8 mouse cellular contexts compared by ENCODE assay signal in the genomic region with DNA sequence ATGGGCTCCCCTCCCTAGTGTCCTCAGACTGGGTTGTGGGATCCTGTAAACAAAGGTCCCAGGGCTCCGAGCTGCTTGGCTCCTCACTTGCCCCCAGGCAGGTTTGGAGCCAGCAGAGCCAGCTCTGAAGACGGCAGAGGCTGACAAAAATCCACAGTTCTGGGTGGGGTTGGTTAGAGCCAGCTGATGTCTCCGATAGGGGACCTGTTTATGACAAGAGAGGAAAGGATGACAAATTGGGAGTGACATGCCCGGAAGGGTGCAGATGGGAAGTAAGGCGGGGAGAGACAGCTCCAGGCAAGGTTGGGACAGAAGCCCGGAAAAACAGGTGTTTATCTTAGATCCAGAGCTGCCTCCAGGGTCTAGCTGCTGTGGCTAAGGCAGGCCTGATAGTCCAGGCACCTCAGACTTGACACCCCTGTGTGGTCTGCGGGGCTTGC. TPM values are rescaled to one million over a fixed set of nuclear protein-coding genes. Genes with fewer than 3 reads are reported as not detected.
DNase-seq lines count a peak whose midpoint lies in the region; ATAC-seq and TF ChIP-seq lines count a peak whose summit lies in the region.

No protein-coding gene starts in this region.

- no peak for TF ChIP-seq CTCF in MEL (IDR thresholded peaks at IDR 0.05 in 2 of 3, conservative IDR thresholded peaks at IDR 0.05 in 1 of 3; ENCODE audit: control insufficient read depth in 1 of 3, insufficient read depth in 1 of 3, low read depth in 2 of 3, low read length in 3 of 3, poor library complexity in 1 of 3, severe bottlenecking in 1 of 3)
- TF ChIP-seq CTCF in lung, adult 2 months (IDR thresholded peaks at IDR 0.05; ENCODE audit: insufficient read depth, low read length), result no peak

- peaks cover 2 to 55% of the 10 kb centered on the region in 2 experiments; a peak in 3 of 4 replicates for H3K36me3 ChIP-seq in MEL (ENCODE audit: control insufficient read depth in 1 of 2, insufficient read depth in 2 of 2, low read length in 2 of 2)
- H3K36me3 ChIP-seq in heart, embryonic 16.5 days (ENCODE audit: control insufficient read depth, insufficient read depth), result peaks cover 20% of the 10 kb centered on the region
- peaks cover 54% of the 10 kb centered on the region for H3K36me3 ChIP-seq in midbrain, embryonic 13.5 days

- ATAC-seq in heart, embryonic 16.5 days (replicated peaks; ENCODE audit: extremely low read depth, insufficient read depth, low FRiP score), result no peak
- no peak for ATAC-seq in midbrain, embryonic 13.5 days

- H3K4me1 ChIP-seq in MEL (ENCODE audit: control insufficient read depth in 1 of 2, insufficient read depth in 2 of 2, low read length in 2 of 2), result peaks cover 34 to 67% of the 10 kb centered on the region in 2 experiments
- peaks cover 8% of the 10 kb centered on the region for H3K4me1 ChIP-seq in heart, embryonic 16.5 days (ENCODE audit: control insufficient read depth, insufficient read depth, low read length)
- H3K4me1 ChIP-seq in lung, adult 2 months (ENCODE audit: control insufficient read depth, insufficient read depth, low read length), result peaks cover 51% of the 10 kb centered on the region
- 0 out of 2 replicates have a peak, but pooled peaks cover 3% of the 10 kb centered on the region for H3K4me1 ChIP-seq in midbrain, embryonic 13.5 days (replicated peaks)

- peak overlapping the region; percentile 83 for H3K27ac ChIP-seq in MEL (ENCODE audit: control insufficient read depth, low read depth, low read length)
- peak overlapping the region; percentile 68 for H3K27ac ChIP-seq in heart, embryonic 16.5 days (ENCODE audit: low read length)
- no peak overlapping the region for H3K27ac ChIP-seq in midbrain, embryonic 13.5 days

- TF ChIP-seq EP300 in MEL (IDR thresholded peaks at IDR 0.05; ENCODE audit: low read depth in 1 of 2, low read length in 2 of 2), result peak; percentile 89 to 92

- no peak for TF ChIP-seq RAD21 in MEL (IDR thresholded peaks at IDR 0.05; ENCODE audit: low read depth, low read length)

- no peak overlapping the region for H3K4me2 ChIP-seq in heart, embryonic 16.5 days (ENCODE audit: low read depth, low read length)
- H3K4me2 ChIP-seq in midbrain, embryonic 13.5 days (replicated peaks), result no peak overlapping the region

- no peak overlapping the region for H3K4me3 ChIP-seq in MEL (ENCODE audit: control insufficient read depth in 1 of 2, insufficient read depth in 1 of 2, low read depth in 2 of 2, low read length in 2 of 2)
- H3K4me3 ChIP-seq in heart, embryonic 16.5 days (ENCODE audit: low read length), result no peak overlapping the region
- no peak overlapping the region for H3K4me3 ChIP-seq in lung, adult 2 months (replicated peaks; ENCODE audit: extremely low read depth, low read depth, low read length)
- no peak overlapping the region for H3K4me3 ChIP-seq in midbrain, embryonic 13.5 days (replicated peaks)

- 0 out of 4 replicates have a peak, but pooled peaks of 1 of the 2 experiments have one; percentile 15 for TF ChIP-seq POLR2A in MEL (IDR thresholded peaks at IDR 0.05; ENCODE audit: control insufficient read depth in 1 of 2, insufficient read depth in 1 of 2, low read depth in 1 of 2, low read length in 2 of 2, poor library complexity in 1 of 2)
- TF ChIP-seq POLR2A in lung, adult 2 months (IDR thresholded peaks at IDR 0.05; ENCODE audit: borderline replicate concordance, extremely low read depth, low read depth, low read length), result no peak

- no peaks in the 10 kb centered on the region for H3K79me2 ChIP-seq in MEL (ENCODE audit: control insufficient read depth, insufficient read depth, low read length, poor library complexity)

- DNase-seq in cerebellum, postnatal 14 days, result peak; percentile 57 to 58
- DNase-seq in cerebellum, adult 18-20 months, result no peak
- DNase-seq in MEL (ENCODE audit: low read depth, low spot score), result peak; percentile 90
- peak; percentile 46 for DNase-seq in lung, adult 2 months
- DNase-seq in layer of hippocampus, adult 11-12 months (ENCODE audit: low spot score), result no peak
- DNase-seq in right cerebral cortex, postnatal 14 days, result no peak

- no peaks in the 10 kb centered on the region for H3K27me3 ChIP-seq in MEL (ENCODE audit: control insufficient read depth in 1 of 2, insufficient read depth in 2 of 2, low read length in 2 of 2)
- H3K27me3 ChIP-seq in heart, embryonic 16.5 days (ENCODE audit: control insufficient read depth, insufficient read depth, low read length), result no peaks in the 10 kb centered on the region
- H3K27me3 ChIP-seq in midbrain, embryonic 13.5 days, result no peaks in the 10 kb centered on the region

- H3K9me3 ChIP-seq in MEL (replicated peaks; ENCODE audit: insufficient read depth, low read length), result no peaks in the 10 kb centered on the region
- H3K9me3 ChIP-seq in heart, embryonic 16.5 days (replicated peaks; ENCODE audit: control insufficient read depth, low read length), result no peaks in the 10 kb centered on the region
- no peaks in the 10 kb centered on the region for H3K9me3 ChIP-seq in midbrain, embryonic 13.5 days

- H3K9ac ChIP-seq in MEL (ENCODE audit: control insufficient read depth, low read depth, low read length, poor library complexity, severe bottlenecking), result peak overlapping the region; percentile 46
- no peak overlapping the region for H3K9ac ChIP-seq in heart, embryonic 16.5 days (ENCODE audit: low read length)
- no peak overlapping the region for H3K9ac ChIP-seq in midbrain, embryonic 13.5 days (replicated peaks)

- WGBS in heart, embryonic 16.5 days, result 59% methylated on average over 7 of the region's 7 CpGs
- WGBS in lung, adult 2 months, result 36% methylated on average over 7 of the region's 7 CpGs
- WGBS in midbrain, embryonic 13.5 days, result 76% methylated on average over 7 of the region's 7 CpGs

TF ChIP-seq in MEL, 35 proteins besides CTCF, POLR2A, EP300 and RAD21 (continues in another document):
- TF ChIP-seq CHD1 (IDR thresholded peaks at IDR 0.05; ENCODE audit: low read depth, low read length) (no peak), TCF12 (IDR thresholded peaks at IDR 0.05; ENCODE audit: low read depth, low read length) (peak; percentile 92), ZC3H11A (IDR thresholded peaks at IDR 0.05; ENCODE audit: low read depth, low read length) (peak; percentile 4; the same call in 1 of the 2 replicates), RCOR1 (IDR thresholded peaks at IDR 0.05; ENCODE audit: low read depth, low read length) (peak; percentile 69), NELFE (IDR thresholded peaks at IDR 0.05; ENCODE audit: low read depth, low read length) (no peak), POLR2AphosphoS2 (IDR thresholded peaks at IDR 0.05; ENCODE audit: low read length) (peak; percentile 55; the same call in 1 of the 2 replicates), MXI1 (IDR thresholded peaks at IDR 0.05; ENCODE audit: low read depth, low read length) (peak; percentile 86), ZMIZ1 (IDR thresholded peaks at IDR 0.05; ENCODE audit: low read depth, low read length) (0 out of 2 replicates have a peak, but pooled peaks have one; percentile 37), ELF1 (IDR thresholded peaks at IDR 0.05; ENCODE audit: low read depth, low read length) (peak; percentile 46; the same call in 1 of the 2 replicates), TAL1 (IDR thresholded peaks at IDR 0.05; ENCODE audit: low read length) (peak; percentile 96), MEF2A (IDR thresholded peaks at IDR 0.05; ENCODE audit: extremely low read depth, insufficient replicate concordance, low read depth, low read length, poor library complexity, severe bottlenecking) (no peak), SIN3A (IDR thresholded peaks at IDR 0.05; ENCODE audit: low read length) (peak; percentile 92), ETS1 (IDR thresholded peaks at IDR 0.05; ENCODE audit: low read depth, low read length) (peak; percentile 99)

RNA-seq across cellular contexts. Expression of gene Cdc42bpg, which starts 5.8 kb away (rescaled TPM):
- total RNA-seq in MEL (2012; rRNA removed), result 2.0 and 2.6 TPM in 2 replicates
- 1 to 10 TPM in 1 of 2 experiments, not detected in 1; 4.5 TPM for polyA plus RNA-seq in MEL (2012; ENCODE audit: insufficient read depth in 1 of 2, insufficient read length in 2 of 2, low read depth in 1 of 2, low replicate concordance in 2 of 2, missing spikeins in 1 of 2)
- polyA plus RNA-seq in heart, embryonic 16.5 days (2015; fragmentation: Nextera tagmentation; extraction: Ambion mirVana), result 0.64 and 0.67 TPM in 2 replicates
- polyA plus RNA-seq in lung, adult 2 months (2012; rRNA removed), result 132 and 133 TPM in 2 replicates
- polyA plus RNA-seq in midbrain, embryonic 13.5 days (2015; fragmentation: Nextera tagmentation; extraction: Ambion mirVana), result 0.39 and 0.46 TPM in 2 replicates

RNA-seq across cellular contexts. Expression of gene Ehd1, which starts 23.9 kb away (rescaled TPM):
- total RNA-seq in MEL (2012; rRNA removed), result 57.8 and 65.9 TPM in 2 replicates
- 100 to 1,000 TPM in 1 of 2 experiments, not detected in 1; 105 TPM for polyA plus RNA-seq in MEL (2012; ENCODE audit: insufficient read depth in 1 of 2, insufficient read length in 2 of 2, low read depth in 1 of 2, low replicate concordance in 2 of 2, missing spikeins in 1 of 2)
- 63.7 and 73.2 TPM in 2 replicates for polyA plus RNA-seq in heart, embryonic 16.5 days (2015; fragmentation: Nextera tagmentation; extraction: Ambion mirVana)
- 399 and 593 TPM in 2 replicates for polyA plus RNA-seq in lung, adult 2 months (2012; rRNA removed)
- polyA plus RNA-seq in midbrain, embryonic 13.5 days (2015; fragmentation: Nextera tagmentation; extraction: Ambion mirVana), result 89.7 and 93.8 TPM in 2 replicates

RNA-seq across cellular contexts. Expression of gene Men1, which starts 34.4 kb away (rescaled TPM):
- total RNA-seq in MEL (2012; rRNA removed), result 37.7 and 39.4 TPM in 2 replicates
- 100 to 1,000 TPM in 1 of 2 experiments, not detected in 1; 132 TPM for polyA plus RNA-seq in MEL (2012; ENCODE audit: insufficient read depth in 1 of 2, insufficient read length in 2 of 2, low read depth in 1 of 2, low replicate concordance in 2 of 2, missing spikeins in 1 of 2)
- 45.8 and 47.8 TPM in 2 replicates for polyA plus RNA-seq in heart, embryonic 16.5 days (2015; fragmentation: Nextera tagmentation; extraction: Ambion mirVana)
- 52.1 and 56.2 TPM in 2 replicates for polyA plus RNA-seq in lung, adult 2 months (2012; rRNA removed)
- 74.4 and 81.1 TPM in 2 replicates for polyA plus RNA-seq in midbrain, embryonic 13.5 days (2015; fragmentation: Nextera tagmentation; extraction: Ambion mirVana)

RNA-seq across cellular contexts. Expression of gene Map4k2, which starts 40.5 kb away (rescaled TPM):
- 8.0 and 10.2 TPM in 2 replicates for total RNA-seq in MEL (2012; rRNA removed)
- polyA plus RNA-seq in MEL (2012; ENCODE audit: insufficient read depth in 1 of 2, insufficient read length in 2 of 2, low read depth in 1 of 2, low replicate concordance in 2 of 2, missing spikeins in 1 of 2), result 10 to 100 TPM in 1 of 2 experiments, not detected in 1; 22.3 TPM
- 17.2 and 18.5 TPM in 2 replicates for polyA plus RNA-seq in heart, embryonic 16.5 days (2015; fragmentation: Nextera tagmentation; extraction: Ambion mirVana)
- 303 and 441 TPM in 2 replicates for polyA plus RNA-seq in lung, adult 2 months (2012; rRNA removed)
- polyA plus RNA-seq in midbrain, embryonic 13.5 days (2015; fragmentation: Nextera tagmentation; extraction: Ambion mirVana), result 13.6 and 17.1 TPM in 2 replicates

RNA-seq across cellular contexts. Expression of gene Atg2a, which starts 59.0 kb away (rescaled TPM):
- total RNA-seq in MEL (2012; rRNA removed), result 7.9 and 10.6 TPM in 2 replicates
- 10 to 100 TPM in 1 of 2 experiments, not detected in 1; 21.7 TPM for polyA plus RNA-seq in MEL (2012; ENCODE audit: insufficient read depth in 1 of 2, insufficient read length in 2 of 2, low read depth in 1 of 2, low replicate concordance in 2 of 2, missing spikeins in 1 of 2)
- 8.0 and 8.9 TPM in 2 replicates for polyA plus RNA-seq in heart, embryonic 16.5 days (2015; fragmentation: Nextera tagmentation; extraction: Ambion mirVana)
- 37.0 and 37.7 TPM in 2 replicates for polyA plus RNA-seq in lung, adult 2 months (2012; rRNA removed)
- 11.4 and 12.4 TPM in 2 replicates for polyA plus RNA-seq in midbrain, embryonic 13.5 days (2015; fragmentation: Nextera tagmentation; extraction: Ambion mirVana)

Comparison
In these comparisons a context has a peak if more than half of its experiments do, and no peak if none do; other contexts are left out.
1. DNase-seq: peak in cerebellum, postnatal 14 days (2 of 2), MEL (single experiment) and lung, adult 2 months (single experiment); none in cerebellum, adult 18-20 months (0 of 2), layer of hippocampus, adult 11-12 months (single experiment) and right cerebral cortex, postnatal 14 days (single experiment).
2. RNA of gene Cdc42bpg, which starts 5.8 kb away (polyA plus RNA-seq): 132 to 133 TPM in lung, adult 2 months; 4.5 TPM in MEL, 0.64 to 0.67 TPM in heart, embryonic 16.5 days and 0.39 to 0.46 TPM in midbrain, embryonic 13.5 days; every median in the first group is over 10 times any median in the second.